34 mouse cellular contexts compared by ENCODE assay signal in genomic region chr19:27310039-27310438, GRCm38 (mm10). TPM values are rescaled to one million over a fixed set of nuclear protein-coding genes. Genes with fewer than 3 reads are reported as not detected.
"Had no signal": no experiment of that assay in that cellular context is flagged by ENCODE, and none has a peak within 500 bp of the region (broad histone marks: within the 10 kb centered on the region; RNA-seq: fewer than 3 reads in every experiment).

No protein-coding gene starts in this region.

- H3K9ac ChIP-seq: embryonic facial prominence, embryonic 12.5 days; embryonic facial prominence, embryonic 13.5 days; embryonic facial prominence, embryonic 15.5 days; forebrain, embryonic 12.5 days; forebrain, embryonic 13.5 days; forebrain, embryonic 15.5 days; forebrain, postnatal 0 days had no signal

- H3K36me3 ChIP-seq: embryonic facial prominence, embryonic 10.5 days; embryonic facial prominence, embryonic 12.5 days; embryonic facial prominence, embryonic 13.5 days; embryonic facial prominence, embryonic 15.5 days; forebrain, embryonic 10.5 days; forebrain, embryonic 12.5 days; forebrain, embryonic 15.5 days had no signal

- DNase-seq: cerebellum, adult 8-10 months; cerebellum, adult 9-10 months; cerebellum, adult 9-11 months; cerebellum, postnatal 10 days; cerebellum, postnatal 14 days; cerebellum, postnatal 25 days; cerebellum, postnatal 36 days; embryo, embryonic 11 days; forebrain, postnatal 0 days; gastrocnemius, adult 2 months; gastrocnemius, postnatal 10 days; gastrocnemius, postnatal 14 days; gastrocnemius, postnatal 25 days; gastrocnemius, postnatal 36 days; heart, adult 18-20 months; heart, adult 2 months had no signal

- H3K4me2 ChIP-seq: embryonic facial prominence, embryonic 12.5 days; embryonic facial prominence, embryonic 13.5 days; embryonic facial prominence, embryonic 15.5 days; forebrain, embryonic 12.5 days; forebrain, embryonic 13.5 days; forebrain, embryonic 15.5 days had no signal

- ATAC-seq: forebrain, embryonic 13.5 days; forebrain, embryonic 14.5 days; forebrain, embryonic 15.5 days; forebrain, embryonic 16.5 days; forebrain, postnatal 0 days had no signal

- H3K27me3 ChIP-seq: embryonic facial prominence, embryonic 12.5 days; embryonic facial prominence, embryonic 13.5 days; embryonic facial prominence, embryonic 15.5 days; forebrain, embryonic 12.5 days; forebrain, embryonic 13.5 days; forebrain, embryonic 15.5 days had no signal

- H3K4me3 ChIP-seq: embryonic facial prominence, embryonic 10.5 days; embryonic facial prominence, embryonic 12.5 days; embryonic facial prominence, embryonic 13.5 days; embryonic facial prominence, embryonic 15.5 days; erythroblast, embryonic 14.5 days; forebrain, embryonic 10.5 days; forebrain, embryonic 12.5 days; forebrain, embryonic 13.5 days; forebrain, embryonic 15.5 days; gastrocnemius, adult 2 months; heart, adult 2 months had no signal

- H3K27ac ChIP-seq: embryonic facial prominence, embryonic 10.5 days; embryonic facial prominence, embryonic 12.5 days; embryonic facial prominence, embryonic 13.5 days; embryonic facial prominence, embryonic 15.5 days; forebrain, embryonic 10.5 days; forebrain, embryonic 12.5 days; forebrain, embryonic 13.5 days; forebrain, embryonic 15.5 days; gastrocnemius, adult 2 months had no signal

- H3K4me1 ChIP-seq: embryonic facial prominence, embryonic 12.5 days; embryonic facial prominence, embryonic 13.5 days; embryonic facial prominence, embryonic 15.5 days; forebrain, embryonic 10.5 days; forebrain, embryonic 12.5 days; forebrain, embryonic 13.5 days; forebrain, embryonic 15.5 days had no signal

- H3K9me3 ChIP-seq: embryonic facial prominence, embryonic 10.5 days; embryonic facial prominence, embryonic 12.5 days; embryonic facial prominence, embryonic 13.5 days; embryonic facial prominence, embryonic 15.5 days; forebrain, embryonic 10.5 days; forebrain, embryonic 12.5 days; forebrain, embryonic 13.5 days; forebrain, embryonic 15.5 days had no signal

RNA-seq across cellular contexts. Expression of gene Kcnv2, which starts 12.3 kb away (rescaled TPM):
- total RNA-seq: common myeloid progenitor, adult 5-6 weeks; granulocyte monocyte progenitor cell, adult 5-6 weeks had no signal
- polyA plus RNA-seq: cortical plate, adult 2 months; embryonic facial prominence, embryonic 14.5 days; embryonic facial prominence, embryonic 15.5 days; erythroblast, embryonic 14.5 days; forebrain, embryonic 11.5 days; forebrain, embryonic 12.5 days; forebrain, embryonic 13.5 days; forebrain, embryonic 14.5 days; forebrain, embryonic 16.5 days; forebrain, postnatal 0 days; frontal cortex, adult 2 months; gonadal fat pad, adult 2 months had no signal
